Mouse (Mus musculus) megakaryocyte, embryonic 14.5 days (primary cell): ENCODE data around the gene Rassf7. TPM values are rescaled to one million over a fixed set of nuclear protein-coding genes. Genes with fewer than 3 reads are reported as not detected.
"Not testable (repeated sequence)": the region's sequence is repeated elsewhere in the genome, so short reads cannot be mapped to it uniquely, and the experiment has no call there.

ENCODE experiments used
- H3K27me3 ChIP-seq: replicated peaks from 2 replicates; pipeline ENCODE3; 2012; ENCODE audit warnings: inconsistent platforms
- H3K36me3 ChIP-seq: replicated peaks from 2 replicates; pipeline ENCODE3; 2012; ENCODE audit warnings: low read length, inconsistent platforms, mixed read lengths
- H3K4me1 ChIP-seq: 2 replicates; pipeline ENCODE4 v1.6.1; 2012; ENCODE audit warnings: inconsistent platforms
- H3K4me3 ChIP-seq: replicated peaks from 2 replicates; pipeline ENCODE3; 2012; ENCODE audit warnings: moderate library complexity, mild to moderate bottlenecking, inconsistent platforms
- H3K9me3 ChIP-seq: 2 replicates; pipeline ENCODE4 v1.6.1; 2012; ENCODE audit warnings: inconsistent platforms
- FLI1 ChIP-seq: IDR thresholded peaks from 2 replicates; pipeline ENCODE4 v1.6.1; 2012; ENCODE audit warnings: low read length, inconsistent platforms, mixed read lengths
- GATA1 ChIP-seq: IDR thresholded peaks from 3 replicates; pipeline ENCODE4 v1.6.1; 2012; ENCODE audit warnings: mixed read lengths, low read length, inconsistent platforms, borderline replicate concordance
- polyA plus RNA-seq: library from polyadenylated mRNA; stranded (reverse); fragments of >175 nt; gene quantifications from 2 replicates; pipeline ENCODE4 v1.2.3, GENCODE M21; 2012; ENCODE audit warnings: low replicate concordance; ENCODE audit not compliant: insufficient read depth

The Rassf7 gene
- polyA plus RNA-seq, 1 experiment = 3.6 TPM

GRCm38 (mm10) chr7:141221249-141222125 lies 5.8 kb downstream of the Rassf7 start:
- peaks cover 43% of the 10 kb centered on the region for H3K36me3 ChIP-seq
- TF ChIP-seq GATA1 (no peak), FLI1 (no peak)
- peaks cover 71% of the 10 kb centered on the region for H3K4me1 ChIP-seq
- H3K4me3 ChIP-seq = peak overlapping the region; percentile 99
- no peaks in the 10 kb centered on the region for H3K9me3 ChIP-seq
- no peaks in the 10 kb centered on the region for H3K27me3 ChIP-seq

- peaks cover 67% of the 10 kb centered on the region for H3K4me1 ChIP-seq
These were observed 6.4 kb downstream of the Rassf7 start for GRCm38 (mm10) chr7:141222126-141222467.

GRCm38 (mm10) chr7:141222696-141223215 lies 7.1 kb downstream of the Rassf7 start:
- Histone ChIP-seq H3K4me1 (peaks cover 66% of the 10 kb centered on the region), H3K27me3 (no peaks in the 10 kb centered on the region), H3K36me3 (peaks cover 33% of the 10 kb centered on the region), H3K4me3 (peak overlapping the region; percentile 99), H3K9me3 (no peaks in the 10 kb centered on the region)
- TF ChIP-seq FLI1 (no peak), GATA1 (no peak)

More at GRCm38 (mm10) chr7:141222126-141222467, 6.4 kb downstream of the Rassf7 start:
- Histone ChIP-seq H3K4me3 (peak overlapping the region; percentile 99), H3K27me3 (no peaks in the 10 kb centered on the region), H3K9me3 (no peaks in the 10 kb centered on the region), H3K36me3 (peaks cover 40% of the 10 kb centered on the region)
- TF ChIP-seq FLI1 (no peak), GATA1 (no peak)

GRCm38 (mm10) chr7:141226535-141226934 lies 10.9 kb downstream of the Rassf7 start:
- Histone ChIP-seq H3K27me3 (no peaks in the 10 kb centered on the region), H3K4me3 (no peak overlapping the region), H3K9me3 (no peaks in the 10 kb centered on the region), H3K36me3 (peaks cover 10% of the 10 kb centered on the region), H3K4me1 (peaks cover 57% of the 10 kb centered on the region)
- TF ChIP-seq FLI1 = no peak
- no peak for TF ChIP-seq GATA1

- Histone ChIP-seq H3K27me3 (no peaks in the 10 kb centered on the region), H3K9me3 (no peaks in the 10 kb centered on the region), H3K4me1 (peaks cover 57% of the 10 kb centered on the region), H3K4me3 (peak overlapping the region; percentile 92), H3K36me3 (peaks cover 23% of the 10 kb centered on the region)
- TF ChIP-seq FLI1 (no peak), GATA1 (no peak)
These were observed 12.1 kb downstream of the Rassf7 start for GRCm38 (mm10) chr7:141227796-141228195.

- Histone ChIP-seq H3K27me3 (no peaks in the 10 kb centered on the region), H3K9me3 (no peaks in the 10 kb centered on the region), H3K4me1 (peaks cover 55% of the 10 kb centered on the region), H3K36me3 (peaks cover 30% of the 10 kb centered on the region), H3K4me3 (peak within 1 kb of the TSS; percentile 92)
- TF ChIP-seq FLI1 (0 out of 2 replicates have a peak, but pooled peaks have one; percentile 47), GATA1 (no peak)
These were observed 12.8 kb downstream of the Rassf7 start, which contains the start of gene Phrf1 for GRCm38 (mm10) chr7:141228279-141229067. Phrf1 (plus strand) TSS chr7:141228784.

- Histone ChIP-seq H3K27me3 (no peaks in the 10 kb centered on the region), H3K4me3 (peak overlapping the region; percentile 92), H3K4me1 (peaks cover 55% of the 10 kb centered on the region), H3K9me3 (no peaks in the 10 kb centered on the region), H3K36me3 (peaks cover 42% of the 10 kb centered on the region)
- TF ChIP-seq FLI1 (no peak), GATA1 (no peak)
These were observed 14.0 kb downstream of the Rassf7 start for GRCm38 (mm10) chr7:141229702-141230101.

- Histone ChIP-seq H3K4me1 (peaks cover 52% of the 10 kb centered on the region), H3K9me3 (no peaks in the 10 kb centered on the region), H3K36me3 (peaks cover 51% of the 10 kb centered on the region), H3K4me3 (peak overlapping the region; percentile 79), H3K27me3 (no peaks in the 10 kb centered on the region)
- TF ChIP-seq GATA1 = no peak
- no peak for TF ChIP-seq FLI1
These were observed 14.9 kb downstream of the Rassf7 start for GRCm38 (mm10) chr7:141230570-141230969.

- TF ChIP-seq FLI1 = no peak
- TF ChIP-seq GATA1 = no peak
- H3K4me3 ChIP-seq = peak overlapping the region; percentile 14
- no peaks in the 10 kb centered on the region for H3K9me3 ChIP-seq
- peaks cover 50% of the 10 kb centered on the region for H3K4me1 ChIP-seq
- H3K27me3 ChIP-seq = no peaks in the 10 kb centered on the region
- peaks cover 55% of the 10 kb centered on the region for H3K36me3 ChIP-seq
These were observed 15.5 kb downstream of the Rassf7 start for GRCm38 (mm10) chr7:141231111-141231510.

GRCm38 (mm10) chr7:141231551-141231950 lies 15.9 kb downstream of the Rassf7 start:
- Histone ChIP-seq H3K4me1 (peaks cover 50% of the 10 kb centered on the region), H3K9me3 (no peaks in the 10 kb centered on the region), H3K4me3 (no peak overlapping the region), H3K36me3 (peaks cover 58% of the 10 kb centered on the region), H3K27me3 (no peaks in the 10 kb centered on the region)
- no peak for TF ChIP-seq FLI1
- TF ChIP-seq GATA1 = no peak

GRCm38 (mm10) chr7:141250486-141250885 lies 34.8 kb downstream of the Rassf7 start:
- H3K9me3 ChIP-seq, H3K27me3 ChIP-seq, H3K4me3 ChIP-seq: not testable (repeated sequence)
- Histone ChIP-seq H3K4me1 (peaks cover 13% of the 10 kb centered on the region; the same call in 1 of the 2 replicates), H3K36me3 (peaks cover 95% of the 10 kb centered on the region)
